Mouse (Mus musculus): ENCODE data around the gene Rnh1.

- TF ChIP-seq CTCF (IDR thresholded peaks at IDR 0.05; ENCODE audit: extremely low read depth, insufficient read depth, low read length) = no peak
- no peak for TF ChIP-seq POLR2A (IDR thresholded peaks at IDR 0.05; ENCODE audit: extremely low read depth, insufficient read depth, low read length)
These were observed 4.6 kb downstream of the Rnh1 start for GRCm38 (mm10) chr7:141167901-141168517.

Measured in cortical plate, adult 2 months (tissue).